Mouse (Mus musculus): ENCODE results near the gene Aoah.

- TF ChIP-seq CTCF (IDR thresholded peaks at IDR 0.05; ENCODE audit: low read depth) (no peak), EP300 (IDR thresholded peaks at IDR 0.05; ENCODE audit: low read depth) (no peak)
Observed at GRCm38 (mm10) chr13:21082686-21083085, 288.8 kb downstream of the Aoah start.
